Mouse (Mus musculus): ENCODE data around the gene Capn1. TPM values are rescaled to one million over a fixed set of nuclear protein-coding genes. Genes with fewer than 3 reads are reported as not detected.
A peak's percentile ranks its signal among the peaks of the same experiment; 100 is the strongest.

The Capn1 gene
- polyA plus RNA-seq, 1 experiment from 2014 or later: 70.4 TPM

DNA sequence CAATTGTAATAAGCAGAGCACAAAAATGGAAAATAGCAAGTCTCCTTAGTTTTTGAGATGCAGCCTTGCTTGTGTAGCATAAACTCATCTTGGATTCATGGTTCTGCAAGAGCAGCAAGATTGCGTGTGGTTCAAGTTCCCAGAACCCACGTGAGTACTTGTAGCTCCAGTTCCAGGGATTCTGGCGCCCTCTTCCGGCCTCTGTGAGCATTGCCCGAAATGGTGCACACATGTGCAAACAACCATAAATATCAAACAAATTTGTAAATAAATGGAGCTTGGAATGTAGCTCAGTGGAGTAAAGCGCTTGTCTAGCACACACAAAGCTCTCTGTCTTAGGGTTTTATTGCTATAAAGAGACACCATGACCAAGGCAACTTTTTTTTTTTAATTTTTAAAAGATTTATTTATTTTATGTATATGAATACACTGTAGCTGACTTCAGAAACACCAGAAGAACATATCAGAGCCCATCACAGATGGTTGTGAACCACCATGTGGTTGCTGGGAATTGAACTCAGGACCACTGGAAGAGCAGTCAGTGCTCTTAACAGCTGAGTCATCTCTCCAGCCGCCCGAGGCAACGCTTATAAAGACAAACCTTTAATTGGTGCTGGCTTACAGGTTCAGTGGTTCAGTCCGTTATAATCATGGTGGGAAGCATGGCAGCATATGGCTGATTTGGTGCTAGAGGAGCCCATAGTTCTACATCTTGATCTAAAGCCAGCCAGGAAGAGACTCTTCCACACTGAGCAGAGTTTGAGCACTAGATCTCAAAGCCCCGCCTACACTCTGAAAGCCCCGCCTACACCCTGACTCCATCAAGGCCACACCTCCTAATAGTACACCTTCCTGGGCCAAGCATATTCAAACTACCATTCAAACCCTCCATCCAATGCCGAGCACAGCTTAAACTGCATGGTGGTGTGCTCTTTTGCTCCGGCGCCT lies 2.7 kb upstream of the Capn1 start:
- ATAC-seq (no peak), DNase-seq (ENCODE audit: low read depth, low spot score) (peak; percentile 27)
- TF ChIP-seq CTCF (IDR thresholded peaks at IDR 0.05): peak; percentile 97
- H3K27me3 ChIP-seq: peaks cover 2% of the 10 kb centered on the region
- in situ Hi-C loops (cut with MboI; ENCODE audit: low pct_unique_long_range_greater_than_20kb): loop anchor here (5.0 kb wide), 2 partner anchors 56 to 96 kb away; partner anchors contain the start of genes Cdc42ep2 and Pola2
- CTCF ChIA-PET: interaction anchor here (0.7 to 3.9 kb wide), 18 partner anchors 11 to 231 kb away, joined by 3 to 46 read pairs (median 4); partner anchors contain the start of genes Arl2, Cdc42ep2, Pola2 and Znhit2
- POLR2A ChIA-PET: interaction anchor here (1.5 kb wide), 1 partner anchor 28 kb away, joined by 9 read pairs; the partner anchor contains the start of gene Syvn1

DNA sequence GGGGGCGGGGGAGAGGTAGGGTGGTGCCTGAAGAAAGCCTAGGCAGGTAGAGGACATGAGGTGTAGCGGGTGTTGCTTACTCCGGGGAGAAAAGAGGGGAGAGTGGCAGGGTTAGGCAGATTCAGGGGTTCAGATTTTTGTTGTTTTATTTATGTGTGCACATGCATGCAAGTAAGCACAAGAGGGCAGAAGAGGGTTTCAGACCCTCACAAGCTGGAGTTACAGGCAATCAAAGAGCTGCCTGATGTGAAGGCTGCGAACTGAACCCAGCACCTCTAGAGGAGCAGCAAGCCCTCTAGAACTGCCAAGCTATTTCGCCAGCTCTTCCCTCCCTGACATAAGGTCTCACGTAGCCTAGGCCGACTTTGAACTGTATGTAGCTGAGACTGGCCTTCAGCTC lies 835 bp upstream of the Capn1 start:
- DNase-seq (ENCODE audit: low read depth, low spot score) (no peak), ATAC-seq (no peak)
- ChIA-PET CTCF (interaction anchor here (0.9 to 2.9 kb wide), 7 partner anchors 17 to 92 kb away, joined by 3 to 34 read pairs (median 6); partner anchors contain the start of genes Cdc42ep2 and Pola2), POLR2A (interaction anchor here (0.8 to 2.8 kb wide), 5 partner anchors 20 to 95 kb away, joined by 3 to 12 read pairs (median 4); partner anchors contain the start of gene Pola2)
- no peaks in the 10 kb centered on the region for H3K27me3 ChIP-seq
- in situ Hi-C loops (cut with MboI; ENCODE audit: low pct_unique_long_range_greater_than_20kb): loop anchor here (5.0 kb wide), 2 partner anchors 54 to 94 kb away; partner anchors contain the start of genes Cdc42ep2 and Pola2
- TF ChIP-seq CTCF (IDR thresholded peaks at IDR 0.05): no peak

DNA sequence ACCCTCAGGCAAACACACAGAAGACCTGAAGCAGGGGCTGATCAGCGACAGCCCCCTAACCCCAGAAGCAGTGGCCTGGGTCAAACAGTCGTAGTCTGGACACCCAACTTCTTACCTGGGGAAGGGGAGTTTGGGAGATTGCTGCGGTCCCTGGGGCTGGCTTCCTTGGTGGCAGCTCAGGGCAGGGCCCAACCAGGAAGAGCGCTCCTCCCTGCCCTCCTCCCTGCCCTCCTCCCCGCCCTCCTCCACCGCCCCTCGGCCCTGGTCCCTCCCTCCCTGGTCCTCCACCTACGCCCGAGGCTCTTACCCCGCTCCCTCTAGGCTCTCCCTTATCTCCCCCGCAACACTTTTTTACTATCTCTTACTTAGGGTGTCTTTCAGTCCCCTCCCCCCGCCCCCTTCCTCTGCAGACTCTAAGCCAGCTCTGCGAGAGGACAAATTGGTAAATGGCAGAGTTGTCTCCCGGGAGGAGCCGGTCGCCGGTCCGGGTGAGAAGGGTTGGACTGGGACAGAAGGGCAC lies 646 bp downstream of the Capn1 start:
- in situ Hi-C loops (cut with MboI; ENCODE audit: low pct_unique_long_range_greater_than_20kb): loop anchor here (5.0 kb wide), 2 partner anchors 53 to 93 kb away; partner anchors contain the start of genes Cdc42ep2 and Pola2
- no peak for TF ChIP-seq CTCF (IDR thresholded peaks at IDR 0.05)
- ChIA-PET CTCF (interaction anchor here (0.8 to 2.9 kb wide), 12 partner anchors 9 to 92 kb away, joined by 3 to 34 read pairs (median 4); partner anchors contain the start of genes Cdc42ep2 and Pola2), POLR2A (interaction anchor here (0.6 to 2.8 kb wide), 5 partner anchors 22 to 113 kb away, joined by 3 to 12 read pairs (median 4); partner anchors contain the start of genes Pola2, Snx15 and Syvn1)
- ATAC-seq: peak; percentile 45
- H3K27me3 ChIP-seq: no peaks in the 10 kb centered on the region
- no peak for DNase-seq (ENCODE audit: low read depth, low spot score)

DNA sequence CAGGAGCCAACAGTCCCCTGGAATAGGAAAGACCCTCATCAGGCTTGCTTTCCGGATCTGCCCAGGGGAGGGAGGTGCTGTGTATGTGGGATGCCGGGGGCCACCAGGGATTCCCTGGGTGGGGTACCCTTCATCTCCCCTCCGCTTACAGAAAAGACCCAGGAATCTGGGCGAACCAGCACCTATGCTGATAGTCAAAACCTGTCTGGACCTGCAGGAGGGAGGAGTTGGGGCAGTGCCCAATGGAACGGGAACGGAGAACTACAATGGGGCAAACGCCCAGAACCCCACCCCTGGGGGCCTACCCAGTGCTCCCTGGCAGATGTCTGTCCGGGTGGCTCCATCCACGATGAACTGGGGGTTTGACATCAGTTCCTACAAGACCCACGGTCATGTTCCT lies 2.0 kb downstream of the Capn1 start:
- TF ChIP-seq CTCF (IDR thresholded peaks at IDR 0.05): no peak
- in situ Hi-C loops (cut with MboI; ENCODE audit: low pct_unique_long_range_greater_than_20kb): no loop called here
- CTCF ChIA-PET: no interaction called here
- no peak for DNase-seq (ENCODE audit: low read depth, low spot score)
- ATAC-seq: no peak
- H3K27me3 ChIP-seq: no peaks in the 10 kb centered on the region
- POLR2A ChIA-PET: no interaction called here

DNA sequence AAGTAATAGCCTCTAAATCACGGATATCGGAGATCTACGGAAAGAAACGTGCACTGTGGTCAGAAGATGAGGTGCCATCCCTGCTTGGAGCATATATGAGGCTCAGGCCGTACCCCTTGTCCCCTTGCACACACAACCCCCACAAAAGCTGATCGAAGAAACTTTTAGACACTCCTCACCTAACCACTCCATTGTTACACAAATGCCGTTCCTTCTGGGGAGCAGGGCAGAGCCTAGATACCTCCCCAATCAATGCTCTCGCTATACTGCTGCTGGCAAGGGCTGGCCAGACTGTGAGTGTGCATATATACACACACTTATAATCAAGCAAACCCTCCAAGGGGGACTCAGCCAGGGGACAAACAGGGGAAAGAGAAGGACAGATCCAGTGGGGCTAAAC lies 6.6 kb downstream of the Capn1 start:
- ChIA-PET CTCF (no interaction called here), POLR2A (no interaction called here)
- ATAC-seq (no peak), DNase-seq (ENCODE audit: low read depth, low spot score) (no peak)
- in situ Hi-C loops (cut with MboI; ENCODE audit: low pct_unique_long_range_greater_than_20kb): no loop called here
- H3K27me3 ChIP-seq: no peaks in the 10 kb centered on the region
- TF ChIP-seq CTCF (IDR thresholded peaks at IDR 0.05): no peak

DNA sequence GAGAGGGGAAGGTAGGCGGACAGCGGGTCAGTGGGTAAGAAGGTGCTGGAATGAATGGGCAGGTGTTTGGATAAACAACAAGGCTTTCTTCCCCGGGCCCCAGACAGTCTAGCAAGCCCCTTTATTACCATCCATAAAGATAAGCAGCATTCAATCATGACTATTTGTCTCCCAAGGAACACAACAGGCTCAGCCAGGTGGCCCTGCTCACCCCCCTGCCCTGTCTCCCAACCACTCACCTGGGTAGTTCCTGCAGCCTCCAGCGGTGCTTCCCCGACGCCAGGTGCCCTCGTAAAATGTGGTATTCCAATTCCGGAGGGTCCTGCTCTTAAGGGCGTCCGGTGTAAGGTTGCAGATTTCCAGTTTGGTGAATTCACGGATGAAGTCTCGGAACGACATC lies 8.7 kb downstream of the Capn1 start:
- POLR2A ChIA-PET: interaction anchor here (0.6 kb wide), 1 partner anchor 41 kb away, joined by 5 read pairs; no protein-coding TSS in a partner anchor
- DNase-seq (ENCODE audit: low read depth, low spot score) (no peak), ATAC-seq (no peak)
- TF ChIP-seq CTCF (IDR thresholded peaks at IDR 0.05): no peak
- CTCF ChIA-PET: interaction anchor here (1.2 kb wide), 1 partner anchor 11 kb away, joined by 6 read pairs; no protein-coding TSS in a partner anchor
- in situ Hi-C loops (cut with MboI; ENCODE audit: low pct_unique_long_range_greater_than_20kb): no loop called here
- H3K27me3 ChIP-seq: no peaks in the 10 kb centered on the region

DNA sequence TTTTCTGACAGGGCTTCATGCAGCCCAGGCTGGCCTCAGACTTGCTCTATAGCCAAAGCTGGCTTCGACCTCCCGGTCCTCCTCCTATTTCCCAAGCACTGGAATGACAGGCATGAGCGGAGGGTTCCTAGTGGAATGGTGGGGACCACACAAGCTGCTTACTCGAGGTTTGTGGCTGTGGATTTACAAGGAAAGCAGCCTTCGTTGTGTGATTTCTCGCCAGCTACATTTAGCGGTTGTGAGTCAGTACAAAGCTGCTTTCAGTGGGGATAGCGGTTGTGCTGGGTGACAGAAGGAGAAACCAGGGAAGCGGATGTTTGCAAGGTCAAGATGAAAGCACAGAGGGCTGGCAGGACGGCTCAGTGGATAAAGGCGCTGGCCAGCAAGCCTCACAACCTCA lies 10.2 kb downstream of the Capn1 start:
- no peak for TF ChIP-seq CTCF (IDR thresholded peaks at IDR 0.05)
- in situ Hi-C loops (cut with MboI; ENCODE audit: low pct_unique_long_range_greater_than_20kb): no loop called here
- no peak for ATAC-seq
- ChIA-PET POLR2A (no interaction called here), CTCF (interaction anchor here (0.9 to 1.1 kb wide), 2 partner anchors 9 to 41 kb away, joined by 3 read pairs; partner anchors contain the start of gene Pola2)
- DNase-seq (ENCODE audit: low read depth, low spot score): no peak
- H3K27me3 ChIP-seq: no peaks in the 10 kb centered on the region

DNA sequence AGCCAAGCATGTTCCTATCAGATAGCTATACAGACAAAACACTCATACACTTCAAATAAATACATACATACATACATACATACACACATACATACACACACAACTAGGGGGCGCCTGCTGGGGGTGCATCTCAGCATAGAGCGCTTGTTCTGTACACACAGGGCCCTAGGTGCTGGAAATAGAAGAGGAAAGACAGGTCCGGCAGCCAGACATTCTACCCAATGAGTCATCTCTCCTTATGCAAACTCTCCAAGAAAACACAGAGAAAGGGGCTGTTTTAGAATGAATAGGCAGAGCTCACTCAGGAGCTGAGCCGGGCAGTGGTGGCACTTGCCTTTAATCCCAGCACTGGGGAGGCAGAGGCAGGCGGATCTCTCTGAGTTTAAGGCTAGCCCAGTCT lies 15.7 kb downstream of the Capn1 start:
- H3K27me3 ChIP-seq: no peaks in the 10 kb centered on the region
- POLR2A ChIA-PET: no interaction called here
- TF ChIP-seq CTCF (IDR thresholded peaks at IDR 0.05): no peak
- DNase-seq (ENCODE audit: low read depth, low spot score) (no peak), ATAC-seq (no peak)
- in situ Hi-C loops (cut with MboI; ENCODE audit: low pct_unique_long_range_greater_than_20kb): no loop called here
- CTCF ChIA-PET: interaction anchor here (1.0 to 3.1 kb wide), 5 partner anchors 11 to 34 kb away, joined by 3 to 11 read pairs (median 4); partner anchors contain the start of gene Capn1

DNA sequence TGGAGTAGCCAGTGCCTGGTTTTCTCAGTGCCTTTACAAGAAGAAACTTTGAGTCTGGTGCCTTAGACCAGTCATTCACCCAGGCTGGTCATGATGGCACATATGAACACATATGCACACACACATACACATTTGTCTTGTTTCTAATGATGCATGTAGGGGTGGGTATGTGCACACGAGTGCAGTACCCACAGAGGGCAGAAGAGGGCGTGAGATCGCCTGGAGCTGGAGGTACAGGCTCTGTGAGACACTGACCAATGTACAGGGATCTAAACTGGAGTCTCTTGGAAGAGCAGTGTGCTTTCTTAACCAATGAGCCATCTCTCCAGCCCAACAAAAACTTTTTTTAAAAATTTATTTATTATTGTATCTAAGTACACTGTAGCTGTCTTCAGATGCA lies 17.5 kb downstream of the Capn1 start:
- no peaks in the 10 kb centered on the region for H3K27me3 ChIP-seq
- TF ChIP-seq CTCF (IDR thresholded peaks at IDR 0.05): no peak
- POLR2A ChIA-PET: interaction anchor here (0.6 kb wide), 1 partner anchor 77 kb away, joined by 3 read pairs; no protein-coding TSS in a partner anchor
- no peak for DNase-seq (ENCODE audit: low read depth, low spot score)
- no peak for ATAC-seq
- CTCF ChIA-PET: interaction anchor here (0.8 to 3.1 kb wide), 4 partner anchors 10 to 43 kb away, joined by 3 to 11 read pairs (median 4); no protein-coding TSS in a partner anchor
- in situ Hi-C loops (cut with MboI; ENCODE audit: low pct_unique_long_range_greater_than_20kb): no loop called here

DNA sequence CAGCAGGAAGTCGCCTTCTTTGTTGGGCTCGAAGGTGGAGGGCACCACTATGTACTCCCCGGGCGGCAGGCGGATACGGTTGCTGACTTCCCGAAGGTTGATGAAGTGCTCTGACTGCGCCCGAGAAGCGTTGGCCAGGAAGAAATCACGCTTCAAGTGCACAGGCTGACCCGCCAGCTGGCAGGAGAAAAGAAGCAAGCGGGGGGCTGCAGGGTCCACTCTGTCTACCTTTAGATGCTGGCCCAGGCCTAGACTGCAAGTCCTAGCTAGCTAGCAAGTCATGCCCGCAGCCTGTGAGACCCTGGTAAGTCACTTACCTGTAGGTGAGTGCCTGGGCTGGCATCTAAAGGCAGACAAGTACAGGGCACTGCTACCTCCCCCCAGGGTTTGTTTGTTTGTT lies 21.0 kb downstream of the Capn1 start:
- POLR2A ChIA-PET: no interaction called here
- no peak for TF ChIP-seq CTCF (IDR thresholded peaks at IDR 0.05)
- CTCF ChIA-PET: no interaction called here
- no peaks in the 10 kb centered on the region for H3K27me3 ChIP-seq
- no peak for DNase-seq (ENCODE audit: low read depth, low spot score)
- in situ Hi-C loops (cut with MboI; ENCODE audit: low pct_unique_long_range_greater_than_20kb): no loop called here
- no peak for ATAC-seq

Data from Patski (cell line).